Mouse (Mus musculus): ENCODE data around the gene Atf2.

DNA sequence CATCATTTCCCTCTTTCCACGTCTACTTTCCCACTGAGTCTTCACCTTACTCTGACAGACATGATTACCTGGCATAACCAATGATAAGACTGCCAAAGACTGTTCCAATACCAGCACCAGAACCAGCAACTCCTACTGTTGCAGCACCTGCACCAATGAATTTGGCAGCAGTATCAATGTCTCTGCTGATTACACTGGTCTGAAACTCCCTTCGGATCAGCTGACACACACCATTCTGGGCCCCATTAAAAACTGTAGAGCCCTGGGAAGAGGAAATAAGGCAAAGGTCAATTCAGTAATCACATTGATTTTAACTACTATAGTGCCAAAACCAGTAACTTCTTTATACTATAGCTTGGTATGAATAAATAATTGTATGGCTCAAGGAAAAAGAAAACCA, 16.7 kb upstream of the Atf2 start:
- TF ChIP-seq CTCF (IDR thresholded peaks at IDR 0.05; ENCODE audit: borderline replicate concordance, insufficient read depth, low read depth, low read length) = no peak
- no peak for TF ChIP-seq POLR2A (IDR thresholded peaks at IDR 0.05; ENCODE audit: borderline replicate concordance, insufficient read depth, low read length)
